Mouse (Mus musculus): ENCODE results near the gene Olfr165. TPM values are rescaled to one million over a fixed set of nuclear protein-coding genes. Genes with fewer than 3 reads are reported as not detected.

Gene Olfr165
- not detected for polyA plus RNA-seq (2015; fragmentation: Illumina TruSeq; extraction: RNeasy Lipid Tissue Mini Kit (QIAGEN cat#74804); ENCODE audit: insufficient read depth, low replicate concordance)

DNA sequence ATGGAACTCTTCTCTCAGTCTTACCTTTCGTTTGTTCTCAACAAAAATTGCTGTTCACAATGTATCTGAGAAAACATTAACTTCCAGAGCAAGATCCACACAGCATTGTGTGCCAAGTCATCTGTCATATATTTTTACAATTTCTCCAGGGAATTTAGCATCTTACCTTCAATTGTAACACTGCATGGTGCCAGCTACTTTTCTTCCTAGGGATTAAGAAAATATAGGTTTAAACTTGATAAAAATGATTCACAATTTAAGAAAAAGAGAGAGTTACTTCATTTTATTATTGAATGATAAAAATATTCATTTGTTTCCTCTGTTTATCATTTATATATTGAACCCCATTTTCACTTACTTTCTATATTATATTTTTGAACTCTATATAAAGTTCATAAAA lies at the start of gene Olfr165:
Gene Olfr165, minus strand, starts transcription at position 101 of the 400 bp plus-strand sequence.

Other genes starting within 250 kb of the Olfr165 start
- gene Olfr164, start 109.1 kb downstream of the Olfr165 start, polyA plus RNA-seq (2015; fragmentation: Illumina TruSeq; extraction: RNeasy Lipid Tissue Mini Kit (QIAGEN cat#74804); ENCODE audit: insufficient read depth, low replicate concordance): not detected
- 0.32 TPM for gene Olfr166, start 60.6 kb upstream of the Olfr165 start, polyA plus RNA-seq (2015; fragmentation: Illumina TruSeq; extraction: RNeasy Lipid Tissue Mini Kit (QIAGEN cat#74804); ENCODE audit: insufficient read depth, low replicate concordance)
- gene Olfr167, start 99.1 kb upstream of the Olfr165 start, polyA plus RNA-seq (2015; fragmentation: Illumina TruSeq; extraction: RNeasy Lipid Tissue Mini Kit (QIAGEN cat#74804); ENCODE audit: insufficient read depth, low replicate concordance): not detected
- gene Olfr168, start 112.4 kb upstream of the Olfr165 start, polyA plus RNA-seq (2015; fragmentation: Illumina TruSeq; extraction: RNeasy Lipid Tissue Mini Kit (QIAGEN cat#74804); ENCODE audit: insufficient read depth, low replicate concordance): not detected
- not detected for gene Olfr169, start 148.7 kb upstream of the Olfr165 start, polyA plus RNA-seq (2015; fragmentation: Illumina TruSeq; extraction: RNeasy Lipid Tissue Mini Kit (QIAGEN cat#74804); ENCODE audit: insufficient read depth, low replicate concordance)
- not detected for gene Olfr170, start 188.7 kb upstream of the Olfr165 start, polyA plus RNA-seq (2015; fragmentation: Illumina TruSeq; extraction: RNeasy Lipid Tissue Mini Kit (QIAGEN cat#74804); ENCODE audit: insufficient read depth, low replicate concordance)
- gene Olfr171, start 206.8 kb upstream of the Olfr165 start, polyA plus RNA-seq (2015; fragmentation: Illumina TruSeq; extraction: RNeasy Lipid Tissue Mini Kit (QIAGEN cat#74804); ENCODE audit: insufficient read depth, low replicate concordance): not detected